ENCODE assay signal across 39 mouse cellular contexts in the genomic region with DNA sequence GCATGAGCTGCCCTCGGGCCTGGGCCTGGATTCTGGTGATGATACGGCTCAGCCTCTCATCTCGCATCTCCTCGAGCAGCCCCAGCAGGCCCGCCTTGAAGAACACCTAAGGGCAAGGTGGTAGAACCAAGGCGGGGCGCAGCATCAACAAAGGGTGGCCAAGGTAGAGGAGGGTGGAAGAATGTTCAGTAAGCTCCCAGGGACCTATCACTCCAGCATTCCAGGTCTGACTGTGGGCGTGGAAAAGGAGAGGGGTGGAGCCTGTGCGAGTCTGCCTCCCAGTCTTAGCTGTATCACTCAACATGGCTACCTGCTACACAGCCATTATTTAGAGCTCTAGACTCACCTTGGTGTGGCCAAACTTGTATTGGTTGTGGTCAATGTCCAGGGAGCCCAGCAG. TPM values are rescaled to one million over a fixed set of nuclear protein-coding genes. Genes with fewer than 3 reads are reported as not detected.
DNase-seq lines count a peak whose midpoint lies in the region; ATAC-seq lines count a peak whose summit lies in the region.
"Had no signal": no experiment of that assay in that cellular context is flagged by ENCODE, and none has a peak within 500 bp of the region (broad histone marks: within the 10 kb centered on the region; RNA-seq: fewer than 3 reads in every experiment).

No protein-coding gene starts in this region.

- peak overlapping the region; percentile 4; the same call in 1 of the 2 replicates for H3K9ac ChIP-seq in heart, embryonic 11.5 days (ENCODE audit: low read depth, low read length)
- no peak overlapping the region for H3K9ac ChIP-seq in lung, embryonic 15.5 days
- peak overlapping the region; percentile 37; the same call in 1 of the 2 replicates for H3K9ac ChIP-seq in heart, embryonic 16.5 days (ENCODE audit: low read length)
- H3K9ac ChIP-seq: hindbrain, embryonic 15.5 days; limb, embryonic 15.5 days; liver, embryonic 13.5 days had no signal

- 69% methylated on average over 9 of the region's 9 CpGs for WGBS in heart, embryonic 11.5 days (ENCODE audit: insufficient replicate concordance)
- 78% methylated on average over 9 of the region's 9 CpGs for WGBS in lung, embryonic 15.5 days
- 71% methylated on average over 9 of the region's 9 CpGs for WGBS in heart, embryonic 16.5 days

- no peaks in the 10 kb centered on the region for H3K9me3 ChIP-seq in heart, embryonic 11.5 days (replicated peaks; ENCODE audit: control insufficient read depth, low read length)
- H3K9me3 ChIP-seq in lung, embryonic 15.5 days = no peaks in the 10 kb centered on the region
- no peaks in the 10 kb centered on the region for H3K9me3 ChIP-seq in heart, embryonic 16.5 days (replicated peaks; ENCODE audit: control insufficient read depth, low read length)
- H3K9me3 ChIP-seq: G1E; hindbrain, embryonic 10.5 days; hindbrain, embryonic 15.5 days; limb, embryonic 10.5 days; limb, embryonic 15.5 days; liver, embryonic 13.5 days had no signal

- H3K27me3 ChIP-seq in heart, embryonic 11.5 days (ENCODE audit: control insufficient read depth, insufficient read depth, low read length) = no peaks in the 10 kb centered on the region
- peaks cover 2% of the 10 kb centered on the region; the same call in 1 of the 2 replicates for H3K27me3 ChIP-seq in lung, embryonic 15.5 days
- no peaks in the 10 kb centered on the region for H3K27me3 ChIP-seq in heart, embryonic 16.5 days (ENCODE audit: control insufficient read depth, insufficient read depth, low read length)
- H3K27me3 ChIP-seq: hindbrain, embryonic 15.5 days; limb, embryonic 15.5 days; liver, embryonic 13.5 days had no signal

- DNase-seq in heart, adult 8-10 months (ENCODE audit: low spot score) = no peak
- DNase-seq in lung, postnatal 10 days = no peak
- no peak for DNase-seq in spleen, postnatal 36 days (ENCODE audit: low spot score in 2 of 2)
- no peak for DNase-seq in urinary bladder, postnatal 14 days (ENCODE audit: low spot score)
- DNase-seq: adrenal gland, postnatal 36 days; cerebellum, adult 18-20 months; cerebellum, postnatal 14 days; gastrocnemius, adult 2 months; kidney, adult 11 months; kidney, postnatal 14 days; layer of hippocampus, adult 9-11 months; liver, embryonic 13.5 days; lung, adult 18-20 months; lung, postnatal 14 days; midbrain, embryonic 14.5 days; thymus, postnatal 14 days had no signal

- no peak overlapping the region for H3K27ac ChIP-seq in heart, embryonic 11.5 days (ENCODE audit: low read depth, low read length)
- H3K27ac ChIP-seq in lung, embryonic 15.5 days = no peak overlapping the region
- H3K27ac ChIP-seq in heart, embryonic 16.5 days (ENCODE audit: low read length) = no peak overlapping the region; the same call in 1 of the 2 replicates
- H3K27ac ChIP-seq: gastrocnemius, adult 2 months; hindbrain, embryonic 10.5 days; hindbrain, embryonic 15.5 days; limb, embryonic 10.5 days; limb, embryonic 15.5 days; liver, embryonic 13.5 days had no signal

- H3K4me1 ChIP-seq in heart, embryonic 11.5 days (ENCODE audit: control insufficient read depth, insufficient read depth, low read length) = no peaks in the 10 kb centered on the region
- no peaks in the 10 kb centered on the region for H3K4me1 ChIP-seq in lung, embryonic 15.5 days
- H3K4me1 ChIP-seq in heart, embryonic 16.5 days (ENCODE audit: control insufficient read depth, insufficient read depth, low read length) = peaks cover 8% of the 10 kb centered on the region
- H3K4me1 ChIP-seq: hindbrain, embryonic 15.5 days; limb, embryonic 15.5 days; liver, embryonic 13.5 days had no signal

- no peak for ATAC-seq in heart, embryonic 11.5 days (replicated peaks; ENCODE audit: insufficient number of reproducible peaks, low FRiP score, low TSS enrichment)
- ATAC-seq in lung, embryonic 15.5 days (ENCODE audit: borderline replicate concordance, extremely low read depth, low FRiP score, low TSS enrichment) = 0 out of 2 replicates have a peak, but pooled peaks have one; percentile 35
- no peak for ATAC-seq in heart, embryonic 16.5 days (replicated peaks; ENCODE audit: extremely low read depth, insufficient read depth, low FRiP score)
- ATAC-seq: CD4-positive, CD25-positive, alpha-beta regulatory T cell, adult 4 months; forebrain, embryonic 16.5 days; inflammation-experienced regulatory T-cells, adult 6 months had no signal

- peak overlapping the region; percentile 66; the same call in 1 of the 2 replicates for H3K4me2 ChIP-seq in heart, embryonic 11.5 days
- no peak overlapping the region for H3K4me2 ChIP-seq in lung, embryonic 15.5 days
- peak overlapping the region; percentile 17; the same call in 1 of the 2 replicates for H3K4me2 ChIP-seq in heart, embryonic 16.5 days (ENCODE audit: low read depth, low read length)
- H3K4me2 ChIP-seq: hindbrain, embryonic 15.5 days; limb, embryonic 15.5 days; liver, embryonic 13.5 days had no signal

- H3K36me3 ChIP-seq in heart, embryonic 11.5 days (ENCODE audit: control insufficient read depth, insufficient read depth, low read length) = peaks cover 2% of the 10 kb centered on the region; the same call in 1 of the 2 replicates
- H3K36me3 ChIP-seq in lung, embryonic 15.5 days = no peaks in the 10 kb centered on the region
- peaks cover 31% of the 10 kb centered on the region for H3K36me3 ChIP-seq in heart, embryonic 16.5 days (ENCODE audit: control insufficient read depth, insufficient read depth)
- H3K36me3 ChIP-seq: G1E; hindbrain, embryonic 10.5 days; hindbrain, embryonic 15.5 days; limb, embryonic 10.5 days; limb, embryonic 15.5 days; liver, embryonic 13.5 days had no signal

- H3K4me3 ChIP-seq in heart, embryonic 11.5 days (ENCODE audit: low read depth, low read length) = no peak overlapping the region
- no peak overlapping the region for H3K4me3 ChIP-seq in lung, embryonic 15.5 days
- no peak overlapping the region; the same call in 1 of the 2 replicates for H3K4me3 ChIP-seq in heart, embryonic 16.5 days (ENCODE audit: low read length)
- H3K4me3 ChIP-seq: erythroblast, embryonic 14.5 days; gastrocnemius, adult 2 months; hindbrain, embryonic 10.5 days; hindbrain, embryonic 15.5 days; limb, embryonic 10.5 days; limb, embryonic 15.5 days; liver, embryonic 13.5 days had no signal

RNA-seq across cellular contexts. Expression of a gene that starts 10.2 kb away (rescaled TPM):
- polyA plus RNA-seq in heart, embryonic 11.5 days (2014; fragmentation: Nextera tagmentation; extraction: Ambion mirVana) = 2,306 and 2,903 TPM in 2 replicates
- over 10,000 TPM; 18,156 to 23,973 (median 22,335) TPM for total RNA-seq in heart, adult 8-10 months (2022)
- 70.4 and 166 TPM in 2 replicates for polyA plus RNA-seq in lung, embryonic 15.5 days (2015; fragmentation: Nextera tagmentation; extraction: Ambion mirVana)
- polyA plus RNA-seq in heart, embryonic 16.5 days (2015; fragmentation: Nextera tagmentation; extraction: Ambion mirVana) = 2,302 and 2,585 TPM in 2 replicates
- total RNA-seq: adrenal gland, postnatal 36 days; monocyte, adult 5-6 weeks had no signal
- polyA plus RNA-seq: CD4-positive, CD25-positive, alpha-beta regulatory T cell, adult 4 months; erythroblast, embryonic 14.5 days; forebrain, embryonic 11.5 days; inflammation-experienced regulatory T-cells, adult 6 months had no signal

RNA-seq across cellular contexts. Expression of a gene that starts 20.2 kb away (rescaled TPM):
- polyA plus RNA-seq in heart, embryonic 11.5 days (2014; fragmentation: Nextera tagmentation; extraction: Ambion mirVana) = not detected in 2 replicates
- not detected for total RNA-seq in heart, adult 8-10 months (2022)
- polyA plus RNA-seq in lung, embryonic 15.5 days (2015; fragmentation: Nextera tagmentation; extraction: Ambion mirVana) = not detected in 2 replicates
- polyA plus RNA-seq in heart, embryonic 16.5 days (2015; fragmentation: Nextera tagmentation; extraction: Ambion mirVana) = not detected in 2 replicates
- total RNA-seq: adrenal gland, postnatal 36 days; G1E; gastrocnemius, adult 2 months; gastrocnemius, postnatal 4 days; left cerebral cortex, postnatal 10 days; monocyte, adult 5-6 weeks had no signal
- polyA plus RNA-seq: brain, embryonic 14.5 days; CD4-positive, CD25-positive, alpha-beta regulatory T cell, adult 4 months; cortical plate, adult 2 months; embryonic facial prominence, embryonic 14.5 days; erythroblast, embryonic 14.5 days; forebrain, embryonic 11.5 days; forebrain, embryonic 16.5 days; G1E; hindbrain, embryonic 10.5 days; hindbrain, embryonic 15.5 days; inflammation-experienced regulatory T-cells, adult 6 months; kidney, embryonic 14.5 days; limb, embryonic 10.5 days; limb, embryonic 15.5 days; liver, embryonic 13.5 days; midbrain, embryonic 14.5 days; neural tube, embryonic 14.5 days; stomach, embryonic 16.5 days; urinary bladder, adult 2 months had no signal

RNA-seq across cellular contexts. Expression of a gene that starts 20.5 kb away (rescaled TPM):
- polyA plus RNA-seq in heart, embryonic 11.5 days (2014; fragmentation: Nextera tagmentation; extraction: Ambion mirVana) = 0.49 and 0.90 TPM in 2 replicates
- total RNA-seq in heart, adult 8-10 months (2022) = 1 to 10 TPM in 1 of 4 experiments, under 1 TPM in 1, not detected in 2; 0.41 to 1.2 TPM
- polyA plus RNA-seq in lung, embryonic 15.5 days (2015; fragmentation: Nextera tagmentation; extraction: Ambion mirVana) = 0.95 and 1.0 TPM in 2 replicates
- 0.86 and 1.3 TPM in 2 replicates for polyA plus RNA-seq in heart, embryonic 16.5 days (2015; fragmentation: Nextera tagmentation; extraction: Ambion mirVana)
- total RNA-seq: G1E; monocyte, adult 5-6 weeks had no signal
- polyA plus RNA-seq: CD4-positive, CD25-positive, alpha-beta regulatory T cell, adult 4 months; erythroblast, embryonic 14.5 days; G1E; inflammation-experienced regulatory T-cells, adult 6 months had no signal

RNA-seq across cellular contexts. Expression of a gene that starts 24.0 kb away (rescaled TPM):
- polyA plus RNA-seq in heart, embryonic 11.5 days (2014; fragmentation: Nextera tagmentation; extraction: Ambion mirVana) = not detected in 2 replicates
- total RNA-seq in heart, adult 8-10 months (2022) = not detected
- polyA plus RNA-seq in lung, embryonic 15.5 days (2015; fragmentation: Nextera tagmentation; extraction: Ambion mirVana) = 0.19 TPM in 1 of 2 replicates, not detected in the other
- polyA plus RNA-seq in heart, embryonic 16.5 days (2015; fragmentation: Nextera tagmentation; extraction: Ambion mirVana) = not detected in 2 replicates
- total RNA-seq: adrenal gland, postnatal 36 days; G1E; gastrocnemius, adult 2 months; gastrocnemius, postnatal 4 days; left cerebral cortex, postnatal 10 days; monocyte, adult 5-6 weeks had no signal
- polyA plus RNA-seq: CD4-positive, CD25-positive, alpha-beta regulatory T cell, adult 4 months; erythroblast, embryonic 14.5 days; forebrain, embryonic 11.5 days; G1E; inflammation-experienced regulatory T-cells, adult 6 months; kidney, embryonic 14.5 days; limb, embryonic 15.5 days; liver, embryonic 13.5 days; midbrain, embryonic 14.5 days; stomach, embryonic 16.5 days had no signal

RNA-seq across cellular contexts. Expression of a gene that starts 30.6 kb away (rescaled TPM):
- polyA plus RNA-seq in heart, embryonic 11.5 days (2014; fragmentation: Nextera tagmentation; extraction: Ambion mirVana) = 11.0 and 12.7 TPM in 2 replicates
- total RNA-seq in heart, adult 8-10 months (2022) = 1 to 10 TPM; 1.6 to 2.6 (median 2.2) TPM
- 26.5 and 29.1 TPM in 2 replicates for polyA plus RNA-seq in lung, embryonic 15.5 days (2015; fragmentation: Nextera tagmentation; extraction: Ambion mirVana)
- polyA plus RNA-seq in heart, embryonic 16.5 days (2015; fragmentation: Nextera tagmentation; extraction: Ambion mirVana) = 13.4 and 14.4 TPM in 2 replicates
- total RNA-seq: G1E; monocyte, adult 5-6 weeks had no signal
- polyA plus RNA-seq: CD4-positive, CD25-positive, alpha-beta regulatory T cell, adult 4 months; erythroblast, embryonic 14.5 days; G1E; inflammation-experienced regulatory T-cells, adult 6 months had no signal

Comparison
In these comparisons a context has a peak if more than half of its experiments do, and no peak if none do; other contexts are left out.
1. RNA of a gene that starts 10.2 kb away (polyA plus RNA-seq): 2,302 to 2,585 TPM in heart, embryonic 16.5 days and 2,306 to 2,903 TPM in heart, embryonic 11.5 days; 70.4 to 166 TPM in lung, embryonic 15.5 days; every median in the first group is over 10 times any median in the second.